Mouse (Mus musculus) erythroblast, embryonic 14.5 days (primary cell): Measurements from ENCODE around the gene Col23a1.

ENCODE experiments used
- GATA1 ChIP-seq: IDR thresholded peaks from 2 replicates; pipeline ENCODE4 v1.6.1; 2012; ENCODE audit warnings: low read length, inconsistent platforms, mixed read lengths
- TAL1 ChIP-seq: IDR thresholded peaks from 3 replicates; pipeline ENCODE4 v1.6.1; 2012; ENCODE audit warnings: low read length, inconsistent platforms, mixed read lengths

DNA sequence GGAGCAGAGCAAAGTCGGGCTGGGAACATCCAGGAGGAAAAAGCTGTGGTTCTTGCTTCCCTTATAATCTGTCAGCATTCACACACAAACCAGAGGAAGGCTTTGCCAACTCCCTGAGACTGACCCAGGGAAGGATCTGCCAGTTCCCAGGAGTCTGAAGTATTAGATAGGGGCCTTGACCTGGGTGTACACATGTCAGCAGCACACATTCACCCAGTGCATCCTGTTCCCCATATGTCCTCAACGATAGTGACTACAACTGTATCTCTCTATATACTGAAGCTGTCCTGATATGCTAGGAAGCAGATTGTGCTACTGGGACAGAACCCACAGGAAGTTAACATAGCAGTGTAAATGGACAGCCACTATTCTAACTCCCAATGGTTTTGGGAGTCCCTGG is 114.2 kb downstream of the Col23a1 start:
- TF ChIP-seq GATA1 (no peak), TAL1 (0 out of 3 replicates have a peak, but pooled peaks have one; percentile 38)
